Mouse (Mus musculus): Measurements from ENCODE around the gene Spen. TPM values are rescaled to one million over a fixed set of nuclear protein-coding genes. Genes with fewer than 3 reads are reported as not detected.

Spen gene
- 30.8 and 56.0 TPM in 2 replicates for polyA plus RNA-seq (2012; rRNA removed)

- TF ChIP-seq POLR2A (IDR thresholded peaks at IDR 0.05; ENCODE audit: low read depth, low read length): peak; percentile 83
- TF ChIP-seq CTCF (IDR thresholded peaks at IDR 0.05; ENCODE audit: extremely low read depth, insufficient read length, insufficient replicate concordance, low read depth, low read length): no peak
- under 1% methylated on average over 88 of the region's 88 CpGs for WGBS
Observed at GRCm38 (mm10) chr4:141538408-141539212, at the start of gene Spen. Gene Spen, minus strand, starts transcription at chr4:141538597.

DNA sequence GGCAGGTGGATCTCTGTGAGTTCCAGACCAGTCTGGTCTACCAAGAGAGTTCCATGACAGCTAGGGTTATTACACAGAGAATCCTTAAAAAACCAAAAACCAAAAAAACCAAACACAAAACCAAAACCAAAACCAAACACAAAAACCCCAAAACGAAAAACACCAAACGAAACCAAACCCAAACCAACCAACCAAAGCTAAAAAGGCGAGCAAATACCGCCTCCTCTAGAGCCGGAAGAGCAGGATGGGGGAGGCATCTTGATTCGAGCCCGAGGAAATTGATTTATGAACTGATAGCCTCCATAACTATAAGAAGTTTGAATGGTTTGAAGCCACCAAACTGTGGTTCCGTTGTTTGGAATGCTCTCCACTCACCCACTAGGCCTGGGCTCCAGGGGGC lies 45.5 kb upstream of the Spen start:
- 79% methylated on average over 8 of the region's 8 CpGs for WGBS
- Histone ChIP-seq H3K4me1 (ENCODE audit: control insufficient read depth, insufficient read depth, insufficient read length, low read length) (peaks cover 9% of the 10 kb centered on the region), H3K27ac (ENCODE audit: insufficient read depth, low read depth, low read length) (no peak overlapping the region), H3K4me3 (ENCODE audit: low read depth, low read length) (no peak overlapping the region), H3K27me3 (ENCODE audit: control insufficient read depth, insufficient read depth, low read length) (no peaks in the 10 kb centered on the region), H3K36me3 (ENCODE audit: control insufficient read depth, insufficient read depth, low read length) (peaks cover 78% of the 10 kb centered on the region)
- TF ChIP-seq CTCF (IDR thresholded peaks at IDR 0.05; ENCODE audit: extremely low read depth, insufficient read length, insufficient replicate concordance, low read depth, low read length) (no peak), POLR2A (IDR thresholded peaks at IDR 0.05; ENCODE audit: low read depth, low read length) (no peak)

More at GRCm38 (mm10) chr4:141538408-141539212, at the start of gene Spen:
- Histone ChIP-seq H3K4me1 (ENCODE audit: control insufficient read depth, insufficient read depth, insufficient read length, low read length) (peaks cover 4% of the 10 kb centered on the region; the same call in 1 of the 2 replicates), H3K27ac (ENCODE audit: insufficient read depth, low read depth, low read length) (peak within 1 kb of the TSS; percentile 95), H3K4me3 (ENCODE audit: low read depth, low read length) (peak within 1 kb of the TSS; percentile 90), H3K27me3 (ENCODE audit: control insufficient read depth, insufficient read depth, low read length) (no peaks in the 10 kb centered on the region), H3K36me3 (ENCODE audit: control insufficient read depth, insufficient read depth, low read length) (no peaks in the 10 kb centered on the region)

- 94% methylated on average over 13 of the region's 13 CpGs for WGBS
- TF ChIP-seq CTCF (IDR thresholded peaks at IDR 0.05; ENCODE audit: extremely low read depth, insufficient read length, insufficient replicate concordance, low read depth, low read length) (no peak), POLR2A (IDR thresholded peaks at IDR 0.05; ENCODE audit: low read depth, low read length) (no peak)
- Histone ChIP-seq H3K4me1 (ENCODE audit: control insufficient read depth, insufficient read depth, insufficient read length, low read length) (peaks cover 17% of the 10 kb centered on the region), H3K27me3 (ENCODE audit: control insufficient read depth, insufficient read depth, low read length) (no peaks in the 10 kb centered on the region), H3K36me3 (ENCODE audit: control insufficient read depth, insufficient read depth, low read length) (peaks cover 73% of the 10 kb centered on the region), H3K27ac (ENCODE audit: insufficient read depth, low read depth, low read length) (no peak overlapping the region), H3K4me3 (ENCODE audit: low read depth, low read length) (no peak overlapping the region)
Observed at GRCm38 (mm10) chr4:141581051-141581450, 42.7 kb upstream of the Spen start.

DNA sequence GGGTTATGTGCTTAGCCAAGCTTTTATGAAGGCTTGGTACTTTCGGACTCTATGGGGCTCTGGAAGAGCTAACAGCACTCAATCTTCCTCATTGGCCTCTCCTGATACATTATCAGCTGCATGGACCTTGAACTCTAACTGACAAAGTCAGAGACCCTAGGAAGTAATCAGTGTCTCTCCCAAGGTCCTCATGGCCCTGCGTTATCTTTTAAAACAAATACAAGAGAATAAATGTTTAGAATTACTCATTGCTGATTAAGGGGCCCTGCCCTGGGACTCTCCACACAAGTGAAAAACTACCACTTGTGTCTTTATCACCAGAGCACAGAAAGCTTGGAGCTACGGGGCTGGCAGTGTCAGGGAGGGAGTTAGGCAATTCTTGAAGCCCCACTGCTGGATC lies 40.4 kb upstream of the Spen start:
- no peak for TF ChIP-seq POLR2A (IDR thresholded peaks at IDR 0.05; ENCODE audit: low read depth, low read length)
- TF ChIP-seq CTCF (IDR thresholded peaks at IDR 0.05; ENCODE audit: extremely low read depth, insufficient read length, insufficient replicate concordance, low read depth, low read length): no peak
- Histone ChIP-seq H3K27me3 (ENCODE audit: control insufficient read depth, insufficient read depth, low read length) (no peaks in the 10 kb centered on the region), H3K4me1 (ENCODE audit: control insufficient read depth, insufficient read depth, insufficient read length, low read length) (peaks cover 26% of the 10 kb centered on the region), H3K36me3 (ENCODE audit: control insufficient read depth, insufficient read depth, low read length) (peaks cover 55% of the 10 kb centered on the region), H3K27ac (ENCODE audit: insufficient read depth, low read depth, low read length) (peak overlapping the region; percentile 94), H3K4me3 (ENCODE audit: low read depth, low read length) (no peak overlapping the region)
- 14% methylated on average over 3 of the region's 3 CpGs for WGBS

- Histone ChIP-seq H3K27me3 (ENCODE audit: control insufficient read depth, insufficient read depth, low read length) (no peaks in the 10 kb centered on the region), H3K27ac (ENCODE audit: insufficient read depth, low read depth, low read length) (no peak overlapping the region), H3K4me1 (ENCODE audit: control insufficient read depth, insufficient read depth, insufficient read length, low read length) (peaks cover 42% of the 10 kb centered on the region), H3K36me3 (ENCODE audit: control insufficient read depth, insufficient read depth, low read length) (peaks cover 39% of the 10 kb centered on the region), H3K4me3 (ENCODE audit: low read depth, low read length) (no peak overlapping the region)
- 97% methylated on average over 7 of the region's 7 CpGs for WGBS
- TF ChIP-seq CTCF (IDR thresholded peaks at IDR 0.05; ENCODE audit: extremely low read depth, insufficient read length, insufficient replicate concordance, low read depth, low read length) (peak; percentile 57; the same call in 1 of the 2 replicates), POLR2A (IDR thresholded peaks at IDR 0.05; ENCODE audit: low read depth, low read length) (no peak)
Observed at GRCm38 (mm10) chr4:141576877-141577276, 38.5 kb upstream of the Spen start.

- no peak for TF ChIP-seq CTCF (IDR thresholded peaks at IDR 0.05; ENCODE audit: extremely low read depth, insufficient read length, insufficient replicate concordance, low read depth, low read length)
- TF ChIP-seq POLR2A (IDR thresholded peaks at IDR 0.05; ENCODE audit: low read depth, low read length): no peak
- H3K27ac ChIP-seq (ENCODE audit: insufficient read depth, low read depth, low read length): no peak overlapping the region
- 88% methylated on average over 11 of the region's 11 CpGs for WGBS
Observed at GRCm38 (mm10) chr4:141576404-141576803, 38.0 kb upstream of the Spen start.

More at GRCm38 (mm10) chr4:141576404-141576803, 38.0 kb upstream of the Spen start:
- Histone ChIP-seq H3K36me3 (ENCODE audit: control insufficient read depth, insufficient read depth, low read length) (peaks cover 35% of the 10 kb centered on the region), H3K4me3 (ENCODE audit: low read depth, low read length) (no peak overlapping the region), H3K27me3 (ENCODE audit: control insufficient read depth, insufficient read depth, low read length) (no peaks in the 10 kb centered on the region), H3K4me1 (ENCODE audit: control insufficient read depth, insufficient read depth, insufficient read length, low read length) (peaks cover 44% of the 10 kb centered on the region)
